Mouse (Mus musculus) liver (tissue): ENCODE measurements around the gene Uggt2.

ENCODE experiments used
- DNase-seq: peaks from one replicate; pipeline ENCODE4 v3.0.0-alpha.2; 2020; ENCODE audit warnings: mixed read lengths

The Uggt2 gene

GRCm38 (mm10) chr14:118980890-118981289, 118.3 kb downstream of the Uggt2 start:
- DNase-seq = no peak

GRCm38 (mm10) chr14:118980358-118980757, 118.9 kb downstream of the Uggt2 start:
- DNase-seq = no peak

GRCm38 (mm10) chr14:118979571-118980325, 119.5 kb downstream of the Uggt2 start:
- DNase-seq = no peak

- no peak for DNase-seq
Measured at GRCm38 (mm10) chr14:118977136-118977816, 122.0 kb downstream of the Uggt2 start.

GRCm38 (mm10) chr14:118972268-118972667, 127.0 kb downstream of the Uggt2 start:
- no peak for DNase-seq

- DNase-seq = no peak
Measured at GRCm38 (mm10) chr14:118967646-118968045, 131.6 kb downstream of the Uggt2 start.

GRCm38 (mm10) chr14:118965356-118966000, 133.8 kb downstream of the Uggt2 start:
- DNase-seq = no peak

GRCm38 (mm10) chr14:118958010-118958409, 141.2 kb downstream of the Uggt2 start:
- DNase-seq = no peak

GRCm38 (mm10) chr14:118951912-118952583, 147.2 kb downstream of the Uggt2 start:
- DNase-seq = no peak

GRCm38 (mm10) chr14:118948841-118949240, 150.4 kb downstream of the Uggt2 start:
- no peak for DNase-seq

- DNase-seq = no peak
Measured at GRCm38 (mm10) chr14:118944702-118945101, 154.5 kb downstream of the Uggt2 start.

- no peak for DNase-seq
Measured at GRCm38 (mm10) chr14:118942076-118942475, 157.2 kb downstream of the Uggt2 start.

- no peak for DNase-seq
Measured at GRCm38 (mm10) chr14:118940796-118941495, 158.3 kb downstream of the Uggt2 start.

GRCm38 (mm10) chr14:118938551-118938950, 160.7 kb downstream of the Uggt2 start:
- DNase-seq = peak; percentile 12

- DNase-seq = peak; percentile 100
Measured at GRCm38 (mm10) chr14:118937533-118938492, 161.4 kb downstream of the Uggt2 start, which contains the start of gene Dnajc3. TSS of gene Dnajc3 (plus strand) at chr14:118937976.

- DNase-seq = peak; percentile 6
Measured at GRCm38 (mm10) chr14:118936952-118937351, 162.3 kb downstream of the Uggt2 start.

GRCm38 (mm10) chr14:118936236-118936635, 163.0 kb downstream of the Uggt2 start:
- DNase-seq = no peak
